Mouse (Mus musculus) MEL-GATA-1-ER (cell line): ENCODE results near the gene Ush1c.
"Not testable (repeated sequence)": the region's sequence is repeated elsewhere in the genome, so short reads cannot be mapped to it uniquely, and the experiment has no call there.

ENCODE experiments used
- DNase-seq: peaks from one replicate; pipeline ENCODE4 v3.0.0-alpha.2; 2012; ENCODE audit warnings: low read depth; ENCODE audit errors: extremely low read depth

Gene Ush1c

DNA sequence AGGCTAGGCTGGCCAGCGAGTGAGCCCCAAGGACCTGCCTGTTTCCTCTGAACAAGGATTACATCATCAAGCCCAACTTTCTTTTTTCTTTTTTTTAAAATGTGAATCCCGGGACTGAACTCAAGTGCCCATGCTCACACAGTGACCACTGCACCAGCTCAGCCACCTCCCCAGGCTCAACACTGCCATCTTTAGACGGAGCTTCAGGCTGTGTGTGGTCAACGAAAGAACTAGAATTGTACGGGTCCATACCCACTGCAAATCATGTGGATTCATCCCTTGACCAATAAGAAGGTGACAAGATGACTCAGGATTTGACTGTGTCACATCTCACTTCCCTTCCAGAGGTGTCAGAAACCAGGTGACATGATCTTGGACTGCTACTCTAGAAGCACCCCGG is 33.5 kb downstream of the Ush1c start:
- no peak for DNase-seq

DNA sequence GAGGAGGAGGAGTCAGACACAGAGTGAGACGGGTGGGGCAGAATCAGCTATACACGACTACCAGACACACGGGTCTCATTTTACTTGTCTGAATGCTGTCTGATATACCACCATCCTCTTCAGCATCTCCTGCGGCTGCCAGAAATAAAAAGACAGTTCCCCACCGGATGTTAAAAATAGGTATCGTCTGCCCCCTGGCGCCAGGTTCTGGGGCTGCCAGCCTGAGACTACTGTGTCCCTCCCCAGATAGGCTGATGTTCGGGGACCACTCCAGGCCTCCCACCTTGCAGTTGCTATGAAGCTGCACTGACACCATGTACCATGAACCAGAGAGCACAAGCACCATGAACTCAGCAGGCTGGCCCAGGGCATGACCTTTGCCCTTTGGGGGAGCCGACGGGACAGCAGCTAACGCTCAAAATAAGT is 34.2 kb downstream of the Ush1c start:
- peak; percentile 13 for DNase-seq

DNA sequence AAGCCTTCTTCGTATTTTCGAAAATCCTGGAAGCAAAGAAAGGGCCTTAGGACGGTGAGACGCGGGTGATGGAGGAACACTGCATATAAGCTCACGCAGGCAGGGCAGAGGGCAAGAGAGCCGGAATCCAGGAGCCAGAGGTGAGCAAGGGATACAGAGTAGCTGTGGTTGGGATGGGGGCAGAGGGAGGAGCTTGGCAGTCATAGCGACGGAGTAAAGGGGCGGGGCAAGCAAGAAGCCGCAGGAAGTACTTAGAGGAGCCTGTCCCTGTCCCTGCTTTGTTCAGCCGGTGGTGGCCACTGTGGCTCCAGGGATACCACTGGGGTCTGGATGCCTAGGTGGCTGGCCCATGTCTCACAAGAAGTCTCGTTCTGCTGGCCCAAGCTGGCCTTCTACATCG is 36.7 kb downstream of the Ush1c start:
- DNase-seq: no peak

DNA sequence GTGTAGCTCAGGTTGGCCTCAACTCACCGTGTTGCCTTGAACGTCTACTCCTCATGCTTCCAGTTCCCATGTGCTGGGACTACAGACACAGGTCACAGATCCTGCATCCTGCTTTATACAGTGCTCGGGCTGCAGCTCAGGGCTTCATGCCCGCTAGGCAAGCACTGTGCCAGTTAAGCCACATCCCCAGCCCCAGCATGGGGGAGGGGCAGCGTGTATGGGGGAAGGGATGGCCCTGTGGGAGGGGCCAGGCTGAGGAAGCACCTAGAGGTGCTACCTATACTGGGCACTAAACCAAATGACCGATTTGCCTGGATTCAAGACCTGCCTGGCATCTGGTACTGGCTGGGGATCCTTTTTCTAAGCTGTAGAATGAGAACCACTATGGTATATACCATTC is 38.3 kb downstream of the Ush1c start:
- DNase-seq: no peak

DNA sequence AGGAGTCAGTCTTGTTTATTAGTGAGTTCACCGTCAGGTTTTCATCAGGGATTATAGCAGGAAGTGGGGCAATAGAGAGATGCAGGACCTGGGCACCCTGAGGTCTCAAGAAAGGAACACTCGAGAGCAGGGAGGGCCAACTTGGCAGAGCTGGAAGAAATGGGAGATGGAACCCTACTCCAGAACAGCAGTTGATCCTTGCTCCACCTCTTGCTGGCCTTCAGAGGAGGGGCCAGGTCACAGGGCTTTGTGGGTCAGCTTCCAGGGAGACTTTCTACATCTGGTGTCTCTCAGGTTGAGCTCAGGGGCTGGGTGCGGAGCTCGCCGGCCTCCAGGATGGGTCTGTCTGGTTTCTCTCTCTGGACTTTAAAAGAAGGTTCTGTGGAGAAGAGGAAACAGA is 42.9 kb downstream of the Ush1c start:
- DNase-seq: no peak

DNA sequence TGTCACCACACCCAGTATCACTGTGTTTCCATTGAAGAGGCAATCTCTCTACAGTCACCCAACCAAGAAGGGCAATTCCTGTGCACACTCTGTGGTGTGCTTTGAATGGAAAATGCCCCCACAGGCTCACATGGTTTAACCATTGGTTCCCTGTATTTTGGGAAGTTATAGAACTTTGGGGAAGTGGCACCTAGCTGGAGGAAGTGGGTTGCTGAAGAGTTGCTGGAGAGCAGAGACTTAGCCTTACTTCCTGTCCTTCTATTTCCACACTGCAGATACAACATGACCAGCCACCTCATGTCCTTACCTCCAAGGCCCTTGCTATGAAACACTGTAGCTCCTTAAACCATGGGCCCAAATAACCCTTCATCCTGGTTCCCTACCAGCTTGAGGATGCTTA is 54.1 kb downstream of the Ush1c start:
- DNase-seq: no peak

DNA sequence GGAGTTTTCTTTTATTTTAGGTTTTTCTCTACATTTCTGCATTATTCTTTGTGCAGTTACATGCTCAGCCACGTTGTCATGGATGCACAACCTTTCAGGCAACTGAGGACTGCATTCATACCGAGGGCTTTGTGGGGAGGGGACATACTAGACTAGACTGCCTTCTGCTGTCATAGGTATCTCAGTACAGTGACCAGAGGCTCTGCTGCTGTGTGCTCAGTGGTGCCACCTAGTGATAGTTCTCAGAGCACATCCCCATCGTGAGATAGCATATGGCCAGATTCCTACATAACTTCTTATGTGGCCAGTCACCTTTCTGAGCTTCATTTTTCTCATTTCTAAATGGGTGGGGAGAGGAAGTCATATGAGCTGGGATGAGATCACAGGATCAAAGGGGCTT is 56.7 kb downstream of the Ush1c start:
- DNase-seq: no peak

DNA sequence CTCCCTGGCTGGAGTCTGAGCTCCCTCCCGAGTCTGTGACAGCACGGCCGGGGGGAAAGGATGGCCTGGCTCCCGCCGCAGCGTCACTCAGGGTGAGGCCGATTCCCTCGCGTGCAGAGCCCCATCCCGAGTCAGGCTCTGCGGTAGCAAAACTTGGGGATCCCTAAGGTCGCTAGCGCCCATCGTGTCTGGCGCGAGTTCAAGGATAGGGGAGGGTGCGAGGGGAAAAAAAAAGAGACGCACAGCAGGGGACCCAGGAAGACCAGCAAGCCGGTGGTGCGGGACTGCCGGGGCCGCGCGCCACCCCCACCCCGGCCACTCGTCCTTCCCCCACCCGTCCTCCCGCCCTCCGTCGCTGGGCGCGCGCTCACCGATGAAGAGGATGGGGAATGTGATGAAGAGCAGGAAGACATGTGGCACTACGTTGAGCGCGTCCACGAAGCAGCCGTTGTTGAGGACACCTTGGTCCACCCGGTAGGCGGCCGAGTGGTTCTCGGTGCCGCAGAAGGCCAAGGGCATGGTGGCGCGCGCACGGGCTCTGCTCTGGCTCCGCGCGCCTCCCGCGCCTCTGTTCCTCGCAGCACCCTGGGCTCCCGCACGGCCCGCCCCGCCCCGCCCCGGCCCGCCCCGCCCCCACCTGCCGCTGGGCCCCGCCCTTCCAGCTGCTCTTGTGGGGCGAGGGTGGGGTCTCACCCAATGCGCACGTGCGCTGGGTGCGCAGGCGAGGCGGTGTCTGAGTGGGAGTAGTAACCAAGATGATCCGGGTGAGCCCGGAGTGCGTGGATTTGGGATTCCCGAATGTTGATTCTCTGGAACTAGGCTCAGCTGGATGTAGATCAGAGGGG is 58.6 kb downstream of the Ush1c start, which contains the start of gene Abcc8:
Gene Abcc8 (minus strand): TSS at position 603 of the 845 bp plus-strand sequence.
- DNase-seq: no peak

DNA sequence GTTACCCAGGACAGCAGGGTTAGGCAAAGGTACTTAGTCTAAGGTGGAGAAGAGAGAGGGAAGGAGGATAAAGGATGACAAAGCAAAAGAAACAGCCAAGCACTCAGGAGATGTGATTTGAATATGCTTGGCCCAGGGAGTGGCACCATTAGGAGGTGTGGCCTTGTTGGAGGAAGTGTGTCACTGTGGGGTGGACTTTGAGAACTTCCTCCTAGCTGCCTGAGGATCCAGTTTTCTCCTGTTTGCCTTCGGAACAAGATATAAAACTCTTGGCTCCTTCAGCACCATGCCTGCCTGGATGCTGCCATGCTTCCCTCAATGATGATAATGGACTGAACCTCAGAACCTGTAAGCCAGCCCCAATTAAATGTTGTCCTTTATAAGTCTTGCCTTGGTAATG is 69.3 kb downstream of the Ush1c start:
- not testable (repeated sequence) for DNase-seq

DNA sequence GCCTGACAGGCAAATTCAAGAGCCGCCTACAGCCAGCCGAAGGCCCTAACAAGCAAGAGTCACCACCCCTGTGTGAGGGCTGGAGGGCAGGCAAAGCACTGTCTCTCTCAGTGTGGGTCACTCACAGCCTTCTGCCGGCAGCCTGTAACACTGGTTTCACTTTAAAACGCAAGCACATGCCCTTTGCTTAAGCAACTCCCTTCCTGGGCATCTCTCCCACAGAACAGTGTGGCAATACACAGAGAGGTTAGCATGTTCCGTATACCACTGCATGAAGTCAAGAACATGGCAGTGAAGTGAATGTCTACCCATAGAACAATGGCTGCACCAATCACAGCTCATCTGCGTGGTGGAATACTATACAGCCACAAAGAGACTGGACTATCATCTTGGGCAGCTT is 69.9 kb downstream of the Ush1c start:
- no peak for DNase-seq

DNA sequence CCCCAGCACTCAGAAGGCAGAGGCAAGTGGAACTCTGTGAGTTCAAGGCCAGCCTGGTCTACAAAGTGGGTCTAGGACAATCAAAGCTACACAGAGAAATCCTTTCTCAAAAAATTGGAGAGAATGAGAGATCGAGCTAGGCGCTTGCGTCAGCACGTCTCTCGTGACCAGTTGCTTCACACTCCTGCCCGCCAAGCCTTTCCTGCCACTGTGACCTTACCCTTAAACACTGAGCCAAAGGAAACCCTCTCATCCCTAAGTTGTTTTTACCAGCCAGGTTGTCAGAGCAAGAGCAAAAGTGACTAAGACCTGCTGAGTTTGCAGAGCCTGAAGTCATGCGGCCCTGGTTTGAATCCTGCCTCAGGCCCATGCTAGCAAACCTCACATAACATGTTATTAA is 70.4 kb downstream of the Ush1c start:
- DNase-seq: no peak

DNA sequence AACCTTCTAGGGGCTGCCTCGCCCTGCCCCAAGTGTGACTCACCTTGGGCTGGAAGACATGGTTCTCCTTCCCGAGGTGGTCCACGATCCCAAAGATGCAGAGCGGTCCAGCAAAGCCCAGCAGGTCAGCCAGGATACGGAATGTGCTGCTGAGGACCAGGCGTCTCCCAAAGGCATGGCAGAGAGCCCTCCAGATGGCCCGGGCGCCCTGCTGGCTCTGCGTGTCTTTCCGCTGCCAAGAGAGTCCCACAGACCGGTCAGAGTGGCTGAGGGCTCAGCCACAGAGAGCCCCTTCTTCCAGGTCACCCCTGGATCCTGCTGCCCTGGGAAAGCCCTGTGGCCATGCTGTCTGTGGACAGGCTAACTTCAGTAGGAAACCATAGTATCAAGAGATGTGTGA is 72.4 kb downstream of the Ush1c start:
- no peak for DNase-seq

DNA sequence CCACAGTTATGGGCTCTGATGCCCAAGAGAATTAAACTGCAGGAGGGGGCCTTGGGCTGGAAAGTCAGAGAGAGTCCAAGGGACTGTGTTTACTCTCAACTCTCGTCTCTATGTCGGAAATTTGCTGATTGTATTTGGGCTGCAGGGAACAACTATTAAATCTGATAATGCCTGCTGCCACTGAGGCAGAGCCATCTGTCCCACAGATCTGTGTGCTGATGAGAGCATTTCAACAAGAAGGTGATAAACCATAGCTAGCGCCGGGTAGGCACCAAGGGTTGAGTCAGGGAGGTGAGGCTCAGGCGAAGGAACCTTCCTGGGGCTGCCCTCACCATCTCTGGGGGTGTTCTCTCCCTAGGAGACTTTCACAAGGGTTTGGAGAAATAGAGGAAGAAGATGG is 75.6 kb downstream of the Ush1c start:
- no peak for DNase-seq

DNA sequence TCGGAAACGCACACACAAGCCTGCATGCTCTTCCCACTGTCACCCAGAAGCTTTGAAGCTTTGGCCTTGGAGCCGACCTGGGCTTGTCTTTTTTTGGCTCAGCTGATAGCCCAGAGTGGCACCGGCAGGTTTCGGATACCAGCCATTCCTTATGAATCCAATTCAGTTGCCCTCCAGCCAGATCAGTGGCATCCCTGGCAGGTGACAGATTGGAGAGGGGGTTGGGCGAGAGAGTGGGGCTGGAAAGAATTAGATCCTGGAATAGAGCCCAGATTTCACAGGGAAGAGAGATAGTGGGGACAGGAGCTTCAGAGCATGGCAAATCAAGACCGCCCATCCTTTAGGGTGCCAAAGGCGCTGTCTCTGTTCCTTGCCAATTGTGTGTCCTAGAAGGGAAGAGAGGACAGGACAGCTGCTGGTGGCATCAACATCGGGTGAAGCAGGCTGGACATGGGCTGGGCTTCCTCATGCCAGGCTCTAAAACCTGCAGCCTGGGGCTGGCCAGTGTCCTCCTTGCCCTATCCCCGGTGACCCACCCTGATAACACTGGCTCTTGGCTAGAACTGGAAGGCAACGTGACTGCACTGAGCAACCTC is 76.1 kb downstream of the Ush1c start:
- no peak for DNase-seq

DNA sequence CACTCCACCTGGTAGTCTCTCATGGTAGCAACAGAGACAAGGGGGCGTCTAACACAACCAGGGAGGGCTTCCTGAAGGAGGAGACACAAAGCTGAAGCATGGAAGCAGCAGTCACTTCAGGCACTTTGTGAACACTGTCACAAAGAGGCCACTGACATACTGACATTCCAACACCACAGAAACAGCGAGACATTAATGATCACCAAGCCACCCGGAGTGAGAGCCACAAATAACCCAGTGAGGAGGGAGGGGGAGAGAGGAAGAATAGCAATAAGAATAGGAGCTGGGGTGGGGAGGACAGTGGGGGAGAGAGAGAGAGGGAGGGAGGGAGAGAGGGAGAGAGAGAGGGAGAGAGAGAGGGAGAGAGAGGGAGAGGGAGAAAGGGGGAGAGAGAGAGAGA is 76.7 kb downstream of the Ush1c start:
- DNase-seq: no peak

DNA sequence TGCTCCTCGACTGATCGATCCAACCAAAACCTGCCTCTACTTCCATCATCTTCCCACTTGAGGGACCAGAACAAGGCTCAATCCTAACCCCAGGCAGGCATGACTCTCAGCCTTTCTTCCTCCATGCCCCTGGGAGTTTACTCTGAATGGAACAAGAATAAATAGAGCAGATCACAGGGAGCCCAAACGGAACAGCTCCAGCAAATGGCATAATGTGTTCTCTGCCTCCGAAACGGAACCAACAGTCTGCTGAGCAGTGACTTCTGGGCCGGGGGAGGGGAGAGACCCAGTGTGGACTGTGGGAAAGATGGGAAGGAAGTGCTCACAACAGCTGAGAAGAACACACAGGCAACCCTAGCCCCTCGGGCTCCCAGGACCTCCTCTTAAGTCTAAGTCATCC is 80.6 kb downstream of the Ush1c start:
- DNase-seq: no peak

DNA sequence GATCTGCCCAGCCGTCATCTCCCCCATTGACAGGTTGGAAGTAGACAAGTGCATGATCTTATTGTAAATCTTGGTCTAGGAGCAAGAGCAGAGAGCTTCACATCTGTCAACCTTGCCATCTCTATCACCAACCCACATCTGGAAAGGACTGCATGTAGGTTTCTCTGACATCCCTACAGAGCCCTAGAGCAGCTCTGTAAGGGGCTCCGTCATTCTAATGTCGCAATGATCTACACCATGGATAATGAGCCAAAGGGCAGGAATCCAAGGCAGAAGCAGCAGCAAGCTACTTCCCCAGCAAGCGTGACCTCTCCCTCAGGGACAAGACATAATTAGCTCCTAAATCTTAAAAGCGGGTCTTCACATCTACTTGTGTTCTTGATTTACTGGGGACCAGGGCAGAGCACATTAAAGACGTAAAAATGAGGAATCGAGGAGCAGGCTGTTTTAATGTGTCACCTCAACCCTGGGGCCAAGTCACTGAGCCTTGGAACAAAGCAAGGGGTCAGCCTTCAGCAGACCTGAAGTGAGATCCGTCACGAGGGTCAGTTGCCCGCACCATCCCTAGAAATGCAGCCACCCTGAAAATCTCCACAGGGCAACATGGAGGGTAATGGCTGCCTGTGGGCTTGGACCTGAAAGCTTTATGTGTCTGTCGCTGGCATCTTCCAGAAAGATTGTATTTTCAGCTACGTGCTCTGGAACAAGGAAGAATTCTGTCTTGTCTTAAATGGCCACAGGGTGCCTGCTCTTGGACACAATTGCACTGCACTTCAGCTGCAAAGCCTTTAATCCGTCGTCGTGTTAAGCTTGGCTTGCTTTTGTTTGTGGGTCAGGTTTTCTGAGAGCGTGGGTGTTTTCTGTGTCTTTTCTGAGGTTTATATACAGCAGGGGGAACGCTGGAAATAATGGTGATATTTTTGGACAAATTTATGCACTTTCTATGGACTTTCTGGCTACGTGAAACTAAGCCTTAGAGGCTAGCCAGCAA is 83.5 kb downstream of the Ush1c start:
- DNase-seq: no peak

DNA sequence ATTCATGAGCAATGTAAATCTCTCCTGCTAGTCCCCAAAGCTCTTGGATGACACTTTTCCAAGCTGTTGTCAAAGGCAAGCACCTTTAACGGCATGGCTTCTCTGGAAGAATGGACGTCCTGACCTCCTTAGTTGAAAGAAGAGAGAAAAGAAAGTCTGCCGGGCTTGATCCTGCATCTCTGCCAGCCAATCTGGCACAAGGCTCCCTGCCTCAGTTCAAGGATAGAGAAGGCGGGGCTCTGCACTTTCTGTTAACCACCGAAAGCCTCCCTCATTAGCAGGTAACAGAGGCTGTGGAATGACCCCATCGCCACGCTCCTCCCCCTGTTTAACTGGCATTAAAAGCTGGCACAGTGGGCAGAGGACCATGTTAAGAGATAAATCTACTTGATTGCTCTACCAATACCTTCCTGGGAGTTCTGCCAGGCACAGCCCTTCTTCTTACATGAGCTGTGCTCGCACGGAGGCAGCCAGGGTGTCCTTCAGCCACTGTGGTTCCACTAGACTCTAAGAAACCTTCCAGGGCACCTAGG is 85.4 kb downstream of the Ush1c start:
- no peak for DNase-seq

DNA sequence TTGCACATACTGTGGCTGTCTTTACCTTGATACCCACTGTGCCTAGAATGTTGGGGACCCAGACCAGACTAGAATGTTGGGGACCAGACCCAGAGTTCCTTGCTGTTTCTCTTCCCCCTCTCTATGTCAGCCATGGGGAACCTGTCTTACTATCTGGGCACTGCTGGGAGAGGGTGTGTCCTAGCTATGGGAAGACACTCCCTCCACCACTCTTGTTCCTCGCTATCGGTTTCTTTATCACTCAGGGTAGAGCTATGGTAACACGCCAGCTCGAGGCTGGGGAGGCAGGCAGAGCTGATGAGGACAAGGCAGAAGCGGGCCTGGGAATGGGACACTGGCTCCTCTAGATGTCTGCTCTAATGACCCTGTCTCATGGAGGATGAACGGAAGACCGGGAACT is 90.9 kb downstream of the Ush1c start:
- peak; percentile 65 for DNase-seq

DNA sequence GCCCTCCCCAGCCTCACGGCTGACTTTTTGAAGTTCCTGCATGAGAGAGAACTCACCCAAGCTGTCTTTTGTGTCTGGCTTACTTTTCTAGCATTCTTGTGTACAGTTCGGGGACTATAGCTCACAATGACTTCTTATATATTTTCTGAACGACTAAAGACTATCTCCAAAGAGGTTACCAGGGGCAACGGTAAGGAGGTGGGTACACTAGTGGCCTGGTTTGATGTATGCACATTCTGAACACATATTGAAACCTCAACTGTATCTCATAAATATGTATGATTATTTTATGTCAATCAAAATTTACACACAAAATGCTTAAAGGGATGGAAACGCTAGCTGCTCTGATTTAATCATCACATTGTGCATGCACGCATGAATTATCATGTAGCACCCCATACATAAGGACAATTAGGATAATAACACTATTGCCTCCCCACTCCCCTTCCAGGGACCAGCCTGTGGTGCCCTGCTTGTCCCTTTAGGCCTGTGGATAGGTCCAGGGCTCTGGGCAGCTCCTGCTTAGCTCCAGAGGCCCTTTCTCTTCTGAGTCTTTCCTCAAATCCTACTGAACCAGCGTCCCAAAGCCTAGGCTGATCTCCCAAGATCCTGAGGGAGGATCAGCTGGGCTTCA is 91.5 kb downstream of the Ush1c start:
- DNase-seq: no peak
